Mouse (Mus musculus) neural tube, embryonic 10.5 days (tissue): ENCODE data around the gene Zfp84.

Experiments used
- DNase-seq: peaks from one replicate; pipeline ENCODE4 v3.0.0-alpha.2; 2017; ENCODE audit warnings: low spot score; ENCODE audit errors: extremely low spot score

The Zfp84 gene

GRCm38 (mm10) chr7:29815910-29816429 lies 47.6 kb downstream of the Zfp84 start, which contains the start of gene Zfp790:
Gene Zfp790, plus strand, starts transcription at chr7:29816114.
- peak; percentile 82 for DNase-seq

GRCm38 (mm10) chr7:29818619-29819254 lies 50.4 kb downstream of the Zfp84 start:
- peak; percentile 56 for DNase-seq

- DNase-seq = no peak
Observed at GRCm38 (mm10) chr7:29828001-29828400, 59.6 kb downstream of the Zfp84 start.
